Mouse (Mus musculus) liver, embryonic 15.5 days (tissue): ENCODE data around the gene Gcg. TPM values are rescaled to one million over a fixed set of nuclear protein-coding genes. Genes with fewer than 3 reads are reported as not detected.

Experiments
- ATAC-seq: fragments of 200-750 bp; cut with Nextera tagmentation; 2 replicates; pipeline ENCODE4 v1.8.0; 2017; ENCODE audit warnings: moderate number of reproducible peaks, mild to moderate bottlenecking, moderate library complexity; ENCODE audit not compliant: insufficient read depth
- H3K27ac ChIP-seq: fragments of 300-500 bp; sonication (generic); replicated peaks from 2 replicates; pipeline ENCODE4 v1.5.1; 2015; ENCODE audit warnings: mild to moderate bottlenecking, inconsistent platforms
- H3K27me3 ChIP-seq: fragments of 300-500 bp; sonication (generic); 2 replicates; pipeline ENCODE4 v1.6.1; 2015; ENCODE audit warnings: mild to moderate bottlenecking, inconsistent platforms
- H3K36me3 ChIP-seq: fragments of 300-500 bp; sonication (generic); replicated peaks from 2 replicates; pipeline ENCODE4 v1.6.1; 2015; ENCODE audit warnings: moderate library complexity, mild to moderate bottlenecking, inconsistent platforms
- H3K4me1 ChIP-seq: fragments of 300-500 bp; sonication (generic); replicated peaks from 2 replicates; pipeline ENCODE4 v1.6.1; 2015; ENCODE audit warnings: inconsistent platforms
- H3K4me2 ChIP-seq: fragments of 300-500 bp; sonication (generic); 2 replicates; pipeline ENCODE4 v1.6.1; 2015; ENCODE audit warnings: moderate library complexity, mild to moderate bottlenecking, inconsistent platforms
- H3K4me3 ChIP-seq: fragments of 300-500 bp; sonication (generic); replicated peaks from 2 replicates; pipeline ENCODE4 v1.5.1; 2015; ENCODE audit warnings: mild to moderate bottlenecking, inconsistent platforms
- H3K9ac ChIP-seq: fragments of 300-500 bp; sonication (generic); 2 replicates; pipeline ENCODE4 v1.6.1; 2015; ENCODE audit warnings: moderate library complexity, mild to moderate bottlenecking, inconsistent platforms
- H3K9me3 ChIP-seq: fragments of 300-500 bp; sonication (generic); replicated peaks from 2 replicates; pipeline ENCODE4 v1.6.1; 2016; ENCODE audit warnings: inconsistent platforms
- WGBS: fragments of 180-500 bp; shearing (Covaris S2); methylation state at CpG from one replicate; pipeline ENCODE4 v1.1.7; 2015; ENCODE audit warnings: mixed read lengths; ENCODE audit not compliant: insufficient replicate concordance; 5-methylcytosine and 5-hydroxymethylcytosine counted together
- polyA plus RNA-seq: library from polyadenylated mRNA; unstranded; fragments of >200 nt; fragmentation: Nextera tagmentation; extraction: Ambion mirVana; gene quantifications from 2 replicates; pipeline ENCODE4 v1.2.1, GENCODE M21; 2015

Gcg gene
- not detected in 2 replicates for polyA plus RNA-seq

- no peak for ATAC-seq
- Histone ChIP-seq H3K4me3 (no peak within 1 kb of the TSS), H3K27me3 (no peaks in the 10 kb centered on the region), H3K4me1 (no peaks in the 10 kb centered on the region), H3K27ac (no peak within 1 kb of the TSS), H3K9ac (no peak within 1 kb of the TSS), H3K4me2 (no peak within 1 kb of the TSS), H3K36me3 (no peaks in the 10 kb centered on the region), H3K9me3 (no peaks in the 10 kb centered on the region)
- WGBS, result 66% methylated on average over 9 of the region's 9 CpGs
Measured at GRCm38 (mm10) chr2:62483550-62483949, at the start of gene Gcg. Gcg (minus strand) TSS chr2:62483650.

GRCm38 (mm10) chr2:62531065-62531464 is 47.6 kb upstream of the Gcg start:
- 54% methylated on average over 1 of the region's 1 CpGs for WGBS

GRCm38 (mm10) chr2:62526399-62526798 is 42.9 kb upstream of the Gcg start:
- Histone ChIP-seq H3K4me3 (no peak overlapping the region), H3K27ac (no peak overlapping the region), H3K27me3 (no peaks in the 10 kb centered on the region), H3K9me3 (no peaks in the 10 kb centered on the region), H3K4me1 (0 out of 2 replicates have a peak, but pooled peaks cover 2% of the 10 kb centered on the region), H3K9ac (no peak overlapping the region), H3K36me3 (no peaks in the 10 kb centered on the region), H3K4me2 (no peak overlapping the region)
- 73% methylated on average over 9 of the region's 9 CpGs for WGBS
- no peak for ATAC-seq

More at GRCm38 (mm10) chr2:62531065-62531464, 47.6 kb upstream of the Gcg start:
- Histone ChIP-seq H3K9me3 (no peaks in the 10 kb centered on the region), H3K9ac (no peak overlapping the region), H3K27me3 (no peaks in the 10 kb centered on the region), H3K27ac (no peak overlapping the region), H3K36me3 (no peaks in the 10 kb centered on the region), H3K4me2 (no peak overlapping the region), H3K4me1 (0 out of 2 replicates have a peak, but pooled peaks cover 2% of the 10 kb centered on the region), H3K4me3 (no peak overlapping the region)
- no peak for ATAC-seq

GRCm38 (mm10) chr2:62517790-62518189 is 34.3 kb upstream of the Gcg start:
- Histone ChIP-seq H3K36me3 (no peaks in the 10 kb centered on the region), H3K4me3 (no peak overlapping the region), H3K4me2 (no peak overlapping the region), H3K4me1 (no peaks in the 10 kb centered on the region), H3K27me3 (no peaks in the 10 kb centered on the region), H3K9me3 (no peaks in the 10 kb centered on the region), H3K27ac (no peak overlapping the region), H3K9ac (no peak overlapping the region)
- ATAC-seq, result no peak
- 57% methylated on average over 2 of the region's 2 CpGs for WGBS

- no peak overlapping the region for H3K4me3 ChIP-seq
- no peak overlapping the region for H3K27ac ChIP-seq
- H3K4me2 ChIP-seq, result no peak overlapping the region
- H3K4me1 ChIP-seq, result no peaks in the 10 kb centered on the region
- no peaks in the 10 kb centered on the region for H3K9me3 ChIP-seq
- no peaks in the 10 kb centered on the region for H3K27me3 ChIP-seq
- 59% methylated on average over 6 of the region's 6 CpGs for WGBS
- H3K9ac ChIP-seq, result no peak overlapping the region
- ATAC-seq, result no peak
- no peaks in the 10 kb centered on the region for H3K36me3 ChIP-seq
Measured at GRCm38 (mm10) chr2:62514477-62514876, 31.0 kb upstream of the Gcg start.

GRCm38 (mm10) chr2:62513477-62513876 is 30.0 kb upstream of the Gcg start:
- 73% methylated on average over 15 of the region's 15 CpGs for WGBS
- H3K9ac ChIP-seq, result no peak overlapping the region
- H3K4me3 ChIP-seq, result no peak overlapping the region
- H3K36me3 ChIP-seq, result no peaks in the 10 kb centered on the region
- no peaks in the 10 kb centered on the region for H3K9me3 ChIP-seq
- ATAC-seq, result no peak
- no peaks in the 10 kb centered on the region for H3K27me3 ChIP-seq
- H3K27ac ChIP-seq, result no peak overlapping the region
- H3K4me1 ChIP-seq, result no peaks in the 10 kb centered on the region
- H3K4me2 ChIP-seq, result no peak overlapping the region

- Histone ChIP-seq H3K4me2 (no peak overlapping the region), H3K9me3 (no peaks in the 10 kb centered on the region), H3K36me3 (no peaks in the 10 kb centered on the region), H3K4me3 (no peak overlapping the region), H3K4me1 (no peaks in the 10 kb centered on the region), H3K27ac (no peak overlapping the region), H3K27me3 (no peaks in the 10 kb centered on the region), H3K9ac (no peak overlapping the region)
- WGBS, result 70% methylated on average over 5 of the region's 5 CpGs
- no peak for ATAC-seq
Measured at GRCm38 (mm10) chr2:62507130-62507529, 23.7 kb upstream of the Gcg start.

- Histone ChIP-seq H3K4me2 (no peak overlapping the region), H3K9me3 (no peaks in the 10 kb centered on the region), H3K27ac (no peak overlapping the region), H3K4me3 (no peak overlapping the region), H3K9ac (no peak overlapping the region), H3K36me3 (no peaks in the 10 kb centered on the region), H3K4me1 (no peaks in the 10 kb centered on the region), H3K27me3 (no peaks in the 10 kb centered on the region)
- no peak for ATAC-seq
- 64% methylated on average over 2 of the region's 2 CpGs for WGBS
Measured at GRCm38 (mm10) chr2:62506441-62506840, 23.0 kb upstream of the Gcg start.

- Histone ChIP-seq H3K4me2 (no peak overlapping the region), H3K27me3 (no peaks in the 10 kb centered on the region), H3K9ac (no peak overlapping the region), H3K9me3 (no peaks in the 10 kb centered on the region), H3K4me1 (no peaks in the 10 kb centered on the region), H3K27ac (no peak overlapping the region), H3K4me3 (no peak overlapping the region), H3K36me3 (no peaks in the 10 kb centered on the region)
- ATAC-seq, result no peak
- WGBS, result 69% methylated on average over 4 of the region's 4 CpGs
Measured at GRCm38 (mm10) chr2:62504269-62504796, 20.9 kb upstream of the Gcg start.

GRCm38 (mm10) chr2:62503326-62503725 is 19.9 kb upstream of the Gcg start:
- 61% methylated on average over 5 of the region's 5 CpGs for WGBS
- Histone ChIP-seq H3K9ac (no peak overlapping the region), H3K36me3 (no peaks in the 10 kb centered on the region), H3K4me3 (no peak overlapping the region), H3K27me3 (no peaks in the 10 kb centered on the region), H3K4me2 (no peak overlapping the region), H3K4me1 (no peaks in the 10 kb centered on the region), H3K9me3 (no peaks in the 10 kb centered on the region), H3K27ac (no peak overlapping the region)
- no peak for ATAC-seq

- Histone ChIP-seq H3K9me3 (no peaks in the 10 kb centered on the region), H3K27ac (no peak overlapping the region), H3K4me1 (no peaks in the 10 kb centered on the region), H3K27me3 (no peaks in the 10 kb centered on the region), H3K4me3 (no peak overlapping the region), H3K9ac (no peak overlapping the region), H3K4me2 (no peak overlapping the region), H3K36me3 (no peaks in the 10 kb centered on the region)
- 78% methylated on average over 4 of the region's 4 CpGs for WGBS
- ATAC-seq, result no peak
Measured at GRCm38 (mm10) chr2:62502516-62502915, 19.1 kb upstream of the Gcg start.

- no peak for ATAC-seq
- 73% methylated on average over 5 of the region's 5 CpGs for WGBS
- H3K9me3 ChIP-seq, result no peaks in the 10 kb centered on the region
Measured at GRCm38 (mm10) chr2:62498821-62499220, 15.4 kb upstream of the Gcg start.

More at GRCm38 (mm10) chr2:62498821-62499220, 15.4 kb upstream of the Gcg start:
- Histone ChIP-seq H3K27ac (no peak overlapping the region), H3K4me1 (no peaks in the 10 kb centered on the region), H3K4me3 (no peak overlapping the region), H3K36me3 (no peaks in the 10 kb centered on the region), H3K4me2 (no peak overlapping the region), H3K27me3 (no peaks in the 10 kb centered on the region), H3K9ac (no peak overlapping the region)
